Mouse (Mus musculus) adrenal gland, adult 8-10 months (tissue): ENCODE data around the gene Tas2r144. TPM values are rescaled to one million over a fixed set of nuclear protein-coding genes. Genes with fewer than 3 reads are reported as not detected.

Experiments used
- total RNA-seq, 4 experiments: library from RNA; stranded (reverse); gene quantifications; 2 replicates each; pipeline ENCODE4 v1.2.4; 2022

Tas2r144 gene
- total RNA-seq, 4 experiments from 2014 or later = not detected

Other genes with a start within 250 kb of the Tas2r144 start
- not detected for gene Sval3, start 247.2 kb upstream of the Tas2r144 start, total RNA-seq
- gene Sva, start 176.9 kb upstream of the Tas2r144 start, total RNA-seq = not detected
- not detected for gene Tas2r139, start 74.4 kb upstream of the Tas2r144 start, total RNA-seq
- 100 to 1,000 TPM in 2 of 4 experiments, 10 to 100 TPM in 2; 66.8 to 415 (median 181) TPM for gene Gstk1, start 30.6 kb downstream of the Tas2r144 start, total RNA-seq
- gene Tmem139, start 46.6 kb downstream of the Tas2r144 start, total RNA-seq = 1 to 10 TPM in 2 of 4 experiments, under 1 TPM in 1, not detected in 1; 0.27 to 4.7 (median 4.5) TPM
- 10 to 100 TPM; 20.1 to 27.2 (median 26.3) TPM for gene Casp2, start 49.7 kb downstream of the Tas2r144 start, total RNA-seq
- under 1 TPM in 2 of 4 experiments, not detected in 2; 0.13 to 0.68 TPM for gene Clcn1, start 71.4 kb downstream of the Tas2r144 start, total RNA-seq
- under 1 TPM; 0.12 to 0.23 (median 0.15) TPM for gene Fam131b, start 109.3 kb downstream of the Tas2r144 start, total RNA-seq
- 100 to 1,000 TPM in 1 of 4 experiments, 10 to 100 TPM in 3; 78.9 to 118 (median 89.4) TPM for gene Zyx, start 134.3 kb downstream of the Tas2r144 start, total RNA-seq
- 1 to 10 TPM in 2 of 4 experiments, under 1 TPM in 2; 0.46 to 1.6 (median 0.99) TPM for gene Epha1, start 157.9 kb downstream of the Tas2r144 start, total RNA-seq
- gene Tas2r143, start 184.9 kb downstream of the Tas2r144 start, total RNA-seq = 1 to 10 TPM; 1.9 to 7.8 (median 3.5) TPM
- gene Tas2r135, start 190.1 kb downstream of the Tas2r144 start, total RNA-seq = 1 to 10 TPM in 3 of 4 experiments, under 1 TPM in 1; 1.00 to 5.7 (median 2.6) TPM
- gene Tas2r126, start 219.2 kb downstream of the Tas2r144 start, total RNA-seq = 1 to 10 TPM in 2 of 4 experiments, under 1 TPM in 1, not detected in 1; 0.77 to 2.5 (median 2.4) TPM
- gene Olfr458, start 249.9 kb downstream of the Tas2r144 start, total RNA-seq = not detected